Mouse (Mus musculus): Measurements from ENCODE around the gene Ankrd12. TPM values are rescaled to one million over a fixed set of nuclear protein-coding genes. Genes with fewer than 3 reads are reported as not detected.
"Not testable (repeated sequence)": the region's sequence is repeated elsewhere in the genome, so short reads cannot be mapped to it uniquely, and the experiment has no call there.

The Ankrd12 gene
- total RNA-seq, 2 experiments from 2014 or later = 25.8 to 31.0 TPM

GRCm38 (mm10) chr17:66085038-66085437, 8.1 kb upstream of the Ankrd12 start:
- no peak for DNase-seq (ENCODE audit: low spot score in 2 of 2)

- DNase-seq (ENCODE audit: low spot score in 2 of 2) = no peak
Observed at GRCm38 (mm10) chr17:66084486-66084885, 7.6 kb upstream of the Ankrd12 start.

- DNase-seq (ENCODE audit: low spot score in 2 of 2) = no peak
Observed at GRCm38 (mm10) chr17:66077437-66077850, 555 bp upstream of the Ankrd12 start.

- DNase-seq (ENCODE audit: low spot score in 2 of 2) = no peak
Observed at GRCm38 (mm10) chr17:66076174-66076927, 538 bp downstream of the Ankrd12 start.

- no peak for DNase-seq (ENCODE audit: low spot score in 2 of 2)
Observed at GRCm38 (mm10) chr17:66075827-66076173, 1.1 kb downstream of the Ankrd12 start.

- DNase-seq (ENCODE audit: low spot score in 2 of 2) = no peak
Observed at GRCm38 (mm10) chr17:66073971-66074370, 2.9 kb downstream of the Ankrd12 start.

GRCm38 (mm10) chr17:66069036-66069435, 7.9 kb downstream of the Ankrd12 start:
- not testable (repeated sequence) for DNase-seq (ENCODE audit: low spot score in 2 of 2)

GRCm38 (mm10) chr17:66065115-66065514, 11.8 kb downstream of the Ankrd12 start:
- no peak for DNase-seq (ENCODE audit: low spot score in 2 of 2)

- DNase-seq (ENCODE audit: low spot score in 2 of 2) = no peak
Observed at GRCm38 (mm10) chr17:66061241-66061938, 15.5 kb downstream of the Ankrd12 start.

GRCm38 (mm10) chr17:66058160-66058559, 18.7 kb downstream of the Ankrd12 start:
- no peak for DNase-seq (ENCODE audit: low spot score in 2 of 2)

- DNase-seq (ENCODE audit: low spot score in 2 of 2) = no peak
Observed at GRCm38 (mm10) chr17:66057145-66057544, 19.7 kb downstream of the Ankrd12 start.

GRCm38 (mm10) chr17:66053349-66053748, 23.5 kb downstream of the Ankrd12 start:
- DNase-seq (ENCODE audit: low spot score in 2 of 2) = no peak

- no peak for DNase-seq (ENCODE audit: low spot score in 2 of 2)
Observed at GRCm38 (mm10) chr17:66048795-66049194, 28.1 kb downstream of the Ankrd12 start.

- no peak for DNase-seq (ENCODE audit: low spot score in 2 of 2)
Observed at GRCm38 (mm10) chr17:66048199-66048598, 28.7 kb downstream of the Ankrd12 start.

- DNase-seq (ENCODE audit: low spot score in 2 of 2) = not testable (repeated sequence)
Observed at GRCm38 (mm10) chr17:66043679-66044078, 33.2 kb downstream of the Ankrd12 start.

GRCm38 (mm10) chr17:66041020-66041419, 35.9 kb downstream of the Ankrd12 start:
- no peak for DNase-seq (ENCODE audit: low spot score in 2 of 2)

- no peak for DNase-seq (ENCODE audit: low spot score in 2 of 2)
Observed at GRCm38 (mm10) chr17:66033239-66033638, 43.6 kb downstream of the Ankrd12 start.

GRCm38 (mm10) chr17:66031991-66032390, 44.9 kb downstream of the Ankrd12 start:
- no peak for DNase-seq (ENCODE audit: low spot score in 2 of 2)

- no peak for DNase-seq (ENCODE audit: low spot score in 2 of 2)
Observed at GRCm38 (mm10) chr17:66024211-66024610, 52.7 kb downstream of the Ankrd12 start.

- DNase-seq (ENCODE audit: low spot score in 2 of 2) = no peak
Observed at GRCm38 (mm10) chr17:66011790-66012189, 65.1 kb downstream of the Ankrd12 start.

- no peak for DNase-seq (ENCODE audit: low spot score in 2 of 2)
Observed at GRCm38 (mm10) chr17:66007892-66008291, 69.0 kb downstream of the Ankrd12 start.

- DNase-seq (ENCODE audit: low spot score in 2 of 2) = no peak
Observed at GRCm38 (mm10) chr17:66007473-66007872, 69.4 kb downstream of the Ankrd12 start.

Measured in adrenal gland, postnatal 4 days (tissue).